Mouse (Mus musculus) stomach, embryonic 14.5 days (tissue): ENCODE results near the gene Prrc2b. TPM values are rescaled to one million over a fixed set of nuclear protein-coding genes. Genes with fewer than 3 reads are reported as not detected.

Experiments used
- ATAC-seq: fragments of 200-750 bp; cut with Nextera tagmentation; 2 replicates; pipeline ENCODE4 v1.8.0; 2017; ENCODE audit warnings: low read depth, moderate TSS enrichment; ENCODE audit not compliant: insufficient number of reproducible peaks, insufficient read depth, low FRiP score
- H3K27ac ChIP-seq: fragments of 300-500 bp; sonication (generic); 2 replicates; pipeline ENCODE4 v1.5.1; 2014; ENCODE audit warnings: mild to moderate bottlenecking, low read length, moderate library complexity, mixed read lengths
- H3K27me3 ChIP-seq: fragments of 300-500 bp; sonication (generic); 2 replicates; pipeline ENCODE4 v1.6.1; 2014; ENCODE audit warnings: low read length, control low read depth, mixed read lengths; ENCODE audit not compliant: control insufficient read depth, insufficient read depth
- H3K36me3 ChIP-seq: fragments of 300-500 bp; sonication (generic); 2 replicates; pipeline ENCODE4 v1.6.1; 2014; ENCODE audit warnings: mild to moderate bottlenecking, control low read depth, low read length, moderate library complexity, mixed read lengths; ENCODE audit not compliant: control insufficient read depth, insufficient read depth
- H3K4me1 ChIP-seq: fragments of 300-500 bp; sonication (generic); 2 replicates; pipeline ENCODE4 v1.6.1; 2014; ENCODE audit warnings: low read length, control low read depth, mixed read lengths; ENCODE audit not compliant: control insufficient read depth, insufficient read depth
- H3K4me2 ChIP-seq: fragments of 300-500 bp; sonication (generic); replicated peaks from 2 replicates; pipeline ENCODE4 v1.6.1; 2014; ENCODE audit warnings: low read depth, low read length, control low read depth
- H3K4me3 ChIP-seq: fragments of 300-500 bp; sonication (generic); 2 replicates; pipeline ENCODE4 v1.5.1; 2014; ENCODE audit warnings: low read depth, low read length, control low read depth
- H3K9ac ChIP-seq: fragments of 300-500 bp; sonication (generic); replicated peaks from 2 replicates; pipeline ENCODE4 v1.6.1; 2014; ENCODE audit warnings: low read depth, mild to moderate bottlenecking, control low read depth, low read length, moderate library complexity, mixed read lengths
- H3K9me3 ChIP-seq: fragments of 300-500 bp; sonication (generic); 2 replicates; pipeline ENCODE4 v1.6.1; 2016; ENCODE audit warnings: low read depth, low read length, control low read depth; ENCODE audit not compliant: control insufficient read depth
- WGBS: fragments of 180-500 bp; shearing (Covaris S2); extraction: QIAGEN DNeasy Blood & Tissue Kit; methylation state at CpG from one replicate; pipeline ENCODE4 v1.1.7; 2014; 5-methylcytosine and 5-hydroxymethylcytosine counted together
- polyA plus RNA-seq: library from polyadenylated mRNA; unstranded; fragments of >200 nt; fragmentation: Nextera tagmentation; extraction: Ambion mirVana; gene quantifications from 2 replicates; pipeline ENCODE4 v1.2.1, GENCODE M21; 2014

The Prrc2b gene
- polyA plus RNA-seq, 1 experiment from 2014 or later, result 59.8 TPM

GRCm38 (mm10) chr2:32220969-32221368, 70.1 kb downstream of the Prrc2b start:
- no peaks in the 10 kb centered on the region for H3K9me3 ChIP-seq
- peaks cover 97% of the 10 kb centered on the region for H3K36me3 ChIP-seq
- H3K4me2 ChIP-seq, result no peak overlapping the region
- no peaks in the 10 kb centered on the region for H3K27me3 ChIP-seq
- no peak overlapping the region for H3K4me3 ChIP-seq
- ATAC-seq, result no peak
- H3K4me1 ChIP-seq, result no peaks in the 10 kb centered on the region
- WGBS, result 93% methylated on average over 10 of the region's 10 CpGs
- no peak overlapping the region for H3K27ac ChIP-seq
- H3K9ac ChIP-seq, result no peak overlapping the region

DNA sequence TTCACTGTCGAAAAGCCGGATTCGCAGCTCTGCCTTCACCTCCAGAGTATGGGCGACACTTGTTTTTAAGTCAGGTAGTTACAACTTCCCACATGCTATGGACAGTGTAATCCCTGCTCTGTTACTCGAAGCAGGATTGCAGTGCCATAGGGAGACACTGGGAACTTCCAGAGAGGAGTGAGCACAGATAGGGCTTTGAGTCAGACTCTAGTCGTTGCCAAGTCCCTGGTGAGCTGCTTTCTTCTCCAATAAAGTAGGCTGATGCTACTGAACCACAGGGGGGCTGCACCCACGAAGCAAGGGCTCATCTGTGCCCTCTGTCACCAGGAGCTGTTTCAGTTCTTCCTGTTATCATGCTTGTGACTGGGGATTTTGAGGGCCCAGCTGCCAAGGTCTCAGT, 70.7 kb downstream of the Prrc2b start:
- ATAC-seq, result no peak
- Histone ChIP-seq H3K36me3 (peaks cover 97% of the 10 kb centered on the region), H3K9me3 (no peaks in the 10 kb centered on the region), H3K9ac (no peak overlapping the region), H3K27me3 (no peaks in the 10 kb centered on the region), H3K4me2 (no peak overlapping the region), H3K27ac (no peak overlapping the region), H3K4me1 (no peaks in the 10 kb centered on the region), H3K4me3 (no peak overlapping the region)
- WGBS, result 88% methylated on average over 7 of the region's 7 CpGs

GRCm38 (mm10) chr2:32222057-32222456, 71.2 kb downstream of the Prrc2b start:
- no peaks in the 10 kb centered on the region for H3K27me3 ChIP-seq
- H3K4me3 ChIP-seq, result no peak overlapping the region
- peaks cover 95% of the 10 kb centered on the region for H3K36me3 ChIP-seq
- H3K4me2 ChIP-seq, result no peak overlapping the region
- H3K4me1 ChIP-seq, result no peaks in the 10 kb centered on the region
- no peaks in the 10 kb centered on the region for H3K9me3 ChIP-seq
- 93% methylated on average over 10 of the region's 10 CpGs for WGBS
- H3K9ac ChIP-seq, result no peak overlapping the region
- ATAC-seq, result no peak
- H3K27ac ChIP-seq, result no peak overlapping the region

- peak overlapping the region; percentile 74 for H3K4me2 ChIP-seq
- WGBS, result 31% methylated on average over 7 of the region's 7 CpGs
- peaks cover 10% of the 10 kb centered on the region; the same call in 1 of the 2 replicates for H3K4me1 ChIP-seq
- peak overlapping the region; percentile 61 for H3K4me3 ChIP-seq
- H3K9ac ChIP-seq, result peak overlapping the region; percentile 61; the same call in 1 of the 2 replicates
- no peaks in the 10 kb centered on the region for H3K27me3 ChIP-seq
- peak overlapping the region; percentile 92 for H3K27ac ChIP-seq
- H3K36me3 ChIP-seq, result peaks cover 41% of the 10 kb centered on the region
- no peaks in the 10 kb centered on the region for H3K9me3 ChIP-seq
- no peak for ATAC-seq
Observed at GRCm38 (mm10) chr2:32235433-32235832, 84.6 kb downstream of the Prrc2b start.

- Histone ChIP-seq H3K9me3 (no peaks in the 10 kb centered on the region), H3K27ac (peak within 1 kb of the TSS; percentile 92), H3K4me1 (peaks cover 10% of the 10 kb centered on the region; the same call in 1 of the 2 replicates), H3K36me3 (peaks cover 34% of the 10 kb centered on the region), H3K27me3 (no peaks in the 10 kb centered on the region), H3K4me3 (peak within 1 kb of the TSS; percentile 61), H3K9ac (peak within 1 kb of the TSS; percentile 61), H3K4me2 (peak within 1 kb of the TSS; percentile 76)
- peak; percentile 85 for ATAC-seq
- WGBS, result under 1% methylated on average over 54 of the region's 54 CpGs
Observed at GRCm38 (mm10) chr2:32235886-32236759, 85.2 kb downstream of the Prrc2b start, which contains the start of gene Pomt1. Gene Pomt1, plus strand, starts transcription at chr2:32236590.

DNA sequence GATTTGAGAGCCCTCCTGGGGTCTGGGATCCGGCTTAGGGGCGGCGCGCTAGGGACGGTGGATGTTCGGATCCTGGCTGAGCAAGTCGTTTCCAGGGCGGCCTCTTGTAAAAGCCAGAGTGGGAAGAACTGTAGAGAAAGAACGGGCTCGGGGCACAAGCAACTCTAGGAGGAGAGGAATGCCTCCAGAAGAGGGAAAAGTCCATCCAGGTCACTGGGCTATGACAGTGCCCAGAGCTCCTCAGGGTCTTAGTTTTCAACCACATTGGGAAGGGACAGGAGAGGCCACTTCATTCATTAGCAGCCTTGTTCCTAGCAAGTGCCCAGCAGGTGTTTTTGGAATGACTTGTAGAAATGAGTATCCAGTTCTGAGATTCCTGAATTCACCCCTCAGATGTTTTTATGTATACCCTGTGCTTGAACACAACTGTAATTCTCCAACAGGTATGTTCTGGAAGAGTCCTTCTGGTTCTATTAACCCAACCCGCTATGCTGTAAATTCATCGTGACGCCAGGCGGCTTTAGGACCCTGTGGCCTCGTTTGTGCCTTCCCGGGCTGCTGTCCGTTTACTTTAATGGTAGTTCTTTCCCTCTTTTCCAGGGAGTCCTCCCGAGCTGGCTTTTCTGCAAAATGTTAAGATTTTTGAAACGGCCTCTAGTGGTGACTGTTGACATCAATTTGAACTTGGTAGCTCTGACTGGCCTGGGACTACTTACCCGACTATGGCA, 86.0 kb downstream of the Prrc2b start:
- Histone ChIP-seq H3K27ac (peak overlapping the region; percentile 92), H3K4me2 (peak overlapping the region; percentile 76), H3K4me1 (peaks cover 10% of the 10 kb centered on the region; the same call in 1 of the 2 replicates), H3K4me3 (peak overlapping the region; percentile 61), H3K27me3 (no peaks in the 10 kb centered on the region), H3K36me3 (peaks cover 26% of the 10 kb centered on the region), H3K9ac (peak overlapping the region; percentile 52), H3K9me3 (no peaks in the 10 kb centered on the region)
- peak; percentile 37; the same call in 1 of the 2 replicates for ATAC-seq
- under 1% methylated on average over 20 of the region's 20 CpGs for WGBS

DNA sequence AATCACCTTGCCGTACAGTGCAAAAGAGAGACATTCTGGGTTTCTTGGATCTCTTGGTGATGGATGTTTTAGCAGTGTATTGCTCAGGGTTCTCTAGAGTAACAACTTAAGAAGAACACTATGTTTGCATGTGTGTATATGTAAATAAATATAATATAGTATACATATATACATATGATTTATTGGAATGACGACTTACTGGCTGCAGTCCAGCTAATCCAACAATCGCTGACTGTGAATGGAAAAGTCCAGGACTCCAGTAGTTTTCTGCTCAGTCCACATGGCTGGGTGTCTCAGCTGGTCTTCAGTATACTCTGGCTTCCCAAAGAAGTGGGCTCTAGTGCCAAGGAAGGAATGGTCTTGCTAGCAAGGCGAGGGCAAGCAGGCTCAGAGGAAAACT, 86.7 kb downstream of the Prrc2b start:
- Histone ChIP-seq H3K27me3 (no peaks in the 10 kb centered on the region), H3K27ac (peak overlapping the region; percentile 92; the same call in 1 of the 2 replicates), H3K4me1 (peaks cover 10% of the 10 kb centered on the region; the same call in 1 of the 2 replicates), H3K4me2 (peak overlapping the region; percentile 76), H3K9ac (peak overlapping the region; percentile 52; the same call in 1 of the 2 replicates), H3K4me3 (peak overlapping the region; percentile 61), H3K36me3 (peaks cover 20% of the 10 kb centered on the region), H3K9me3 (no peaks in the 10 kb centered on the region)
- no peak for ATAC-seq
- WGBS, result 36% methylated on average over 4 of the region's 4 CpGs

DNA sequence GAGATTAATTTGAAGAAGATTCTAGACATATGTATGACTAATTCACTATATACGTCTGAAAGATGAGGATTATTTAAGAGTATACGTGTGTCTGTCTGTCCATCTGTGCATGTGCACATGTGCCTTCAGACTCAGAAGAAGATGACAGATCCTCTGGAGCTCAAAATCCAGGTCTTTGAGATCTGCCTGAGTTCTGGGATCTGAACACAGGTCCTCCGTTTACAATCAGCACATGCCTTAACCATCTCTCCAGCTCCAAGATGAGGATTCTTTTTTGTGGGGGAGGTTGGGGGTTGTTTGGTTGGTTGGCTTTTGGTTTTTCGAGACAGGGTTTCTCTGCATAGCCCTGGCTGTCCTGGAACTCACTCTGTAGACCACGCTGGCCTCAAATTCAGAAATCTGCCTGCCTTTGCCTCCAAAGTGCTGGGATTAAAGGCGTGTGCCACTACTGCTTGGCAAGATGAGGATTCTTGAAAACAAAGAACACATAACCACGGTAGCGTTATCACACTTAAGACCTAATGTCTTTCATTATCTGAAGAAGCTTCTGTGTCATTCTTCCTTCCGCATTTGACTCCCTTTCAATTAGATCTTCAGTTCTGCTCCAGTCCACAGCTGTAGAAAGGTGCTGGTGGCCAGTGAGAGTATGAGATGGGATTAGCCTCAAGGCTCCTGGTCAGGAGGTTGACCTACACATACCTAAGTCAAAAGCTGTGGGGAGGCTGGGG, 88.0 kb downstream of the Prrc2b start:
- Histone ChIP-seq H3K36me3 (peaks cover 10% of the 10 kb centered on the region), H3K9me3 (no peaks in the 10 kb centered on the region)
- 92% methylated on average over 9 of the region's 9 CpGs for WGBS

More for the DNA sequence above, 88.0 kb downstream of the Prrc2b start:
- no peak overlapping the region for H3K27ac ChIP-seq
- H3K9ac ChIP-seq, result no peak overlapping the region
- ATAC-seq, result no peak
- H3K4me3 ChIP-seq, result no peak overlapping the region
- H3K27me3 ChIP-seq, result no peaks in the 10 kb centered on the region
- H3K4me2 ChIP-seq, result no peak overlapping the region
- H3K4me1 ChIP-seq, result peaks cover 10% of the 10 kb centered on the region; the same call in 1 of the 2 replicates
